Mouse (Mus musculus): ENCODE measurements around the gene Zfp991. TPM values are rescaled to one million over a fixed set of nuclear protein-coding genes. Genes with fewer than 3 reads are reported as not detected.
"Not testable (repeated sequence)": the region's sequence is repeated elsewhere in the genome, so short reads cannot be mapped to it uniquely, and the experiment has no call there.

The Zfp991 gene
- total RNA-seq, 2 experiments from 2014 or later, result 5.7 to 5.9 TPM

GRCm38 (mm10) chr4:147181141-147181685, 49.4 kb downstream of the Zfp991 start:
- intact Hi-C loops (cut with DNase I); DNase-seq (ENCODE audit: low spot score): not testable (repeated sequence)

- intact Hi-C loops (cut with DNase I), result not testable (repeated sequence)
Observed at GRCm38 (mm10) chr4:147181969-147182705, 50.3 kb downstream of the Zfp991 start.

GRCm38 (mm10) chr4:147186824-147187223, 55.0 kb downstream of the Zfp991 start:
- intact Hi-C loops (cut with DNase I); DNase-seq (ENCODE audit: low spot score): not testable (repeated sequence)

More at GRCm38 (mm10) chr4:147181969-147182705, 50.3 kb downstream of the Zfp991 start:
- not testable (repeated sequence) for DNase-seq (ENCODE audit: low spot score)

GRCm38 (mm10) chr4:147187283-147187965, 55.6 kb downstream of the Zfp991 start:
- intact Hi-C loops (cut with DNase I); DNase-seq (ENCODE audit: low spot score): not testable (repeated sequence)

- DNase-seq (ENCODE audit: low spot score); intact Hi-C loops (cut with DNase I): not testable (repeated sequence)
Observed at GRCm38 (mm10) chr4:147195186-147195585, 63.3 kb downstream of the Zfp991 start.

GRCm38 (mm10) chr4:147197210-147197609, 65.4 kb downstream of the Zfp991 start:
- DNase-seq (ENCODE audit: low spot score); intact Hi-C loops (cut with DNase I): not testable (repeated sequence)

GRCm38 (mm10) chr4:147199055-147199750, 67.4 kb downstream of the Zfp991 start:
- DNase-seq (ENCODE audit: low spot score); intact Hi-C loops (cut with DNase I): not testable (repeated sequence)

GRCm38 (mm10) chr4:147201920-147202660, 70.3 kb downstream of the Zfp991 start:
- intact Hi-C loops (cut with DNase I); DNase-seq (ENCODE audit: low spot score): not testable (repeated sequence)

- intact Hi-C loops (cut with DNase I), result not testable (repeated sequence)
Observed at GRCm38 (mm10) chr4:147212182-147212928, 80.5 kb downstream of the Zfp991 start.

GRCm38 (mm10) chr4:147214233-147214632, 82.4 kb downstream of the Zfp991 start:
- intact Hi-C loops (cut with DNase I); DNase-seq (ENCODE audit: low spot score): not testable (repeated sequence)

More at GRCm38 (mm10) chr4:147212182-147212928, 80.5 kb downstream of the Zfp991 start:
- DNase-seq (ENCODE audit: low spot score), result not testable (repeated sequence)

GRCm38 (mm10) chr4:147217676-147218075, 85.8 kb downstream of the Zfp991 start:
- intact Hi-C loops (cut with DNase I); DNase-seq (ENCODE audit: low spot score): not testable (repeated sequence)

- intact Hi-C loops (cut with DNase I); DNase-seq (ENCODE audit: low spot score): not testable (repeated sequence)
Observed at GRCm38 (mm10) chr4:147219319-147220070, 87.7 kb downstream of the Zfp991 start.

- DNase-seq (ENCODE audit: low spot score); intact Hi-C loops (cut with DNase I): not testable (repeated sequence)
Observed at GRCm38 (mm10) chr4:147220226-147220625, 88.4 kb downstream of the Zfp991 start.

GRCm38 (mm10) chr4:147222021-147222420, 90.2 kb downstream of the Zfp991 start:
- DNase-seq (ENCODE audit: low spot score); intact Hi-C loops (cut with DNase I): not testable (repeated sequence)

- DNase-seq (ENCODE audit: low spot score); intact Hi-C loops (cut with DNase I): not testable (repeated sequence)
Observed at GRCm38 (mm10) chr4:147223778-147224435, 92.1 kb downstream of the Zfp991 start.

- DNase-seq (ENCODE audit: low spot score); intact Hi-C loops (cut with DNase I): not testable (repeated sequence)
Observed at GRCm38 (mm10) chr4:147225616-147226015, 93.8 kb downstream of the Zfp991 start.

- DNase-seq (ENCODE audit: low spot score); intact Hi-C loops (cut with DNase I): not testable (repeated sequence)
Observed at GRCm38 (mm10) chr4:147230026-147230425, 98.2 kb downstream of the Zfp991 start.
